Mouse (Mus musculus): ENCODE measurements at regions not wholly inside any gene's neighbourhood (a gene's known extent, or its start where the extent isn't known, plus 50 kb on each side); places are given as distances from the start of the nearest gene placed in this dataset.

- DNase-seq (ENCODE audit: low spot score) = no peak
These were observed 86.5 kb upstream of the Shh start for GRCm38 (mm10) chr5:28553543-28553942.

GRCm38 (mm10) chr5:28530202-28530855 is 63.3 kb upstream of the Shh start:
- DNase-seq (ENCODE audit: low spot score) = no peak

DNA sequence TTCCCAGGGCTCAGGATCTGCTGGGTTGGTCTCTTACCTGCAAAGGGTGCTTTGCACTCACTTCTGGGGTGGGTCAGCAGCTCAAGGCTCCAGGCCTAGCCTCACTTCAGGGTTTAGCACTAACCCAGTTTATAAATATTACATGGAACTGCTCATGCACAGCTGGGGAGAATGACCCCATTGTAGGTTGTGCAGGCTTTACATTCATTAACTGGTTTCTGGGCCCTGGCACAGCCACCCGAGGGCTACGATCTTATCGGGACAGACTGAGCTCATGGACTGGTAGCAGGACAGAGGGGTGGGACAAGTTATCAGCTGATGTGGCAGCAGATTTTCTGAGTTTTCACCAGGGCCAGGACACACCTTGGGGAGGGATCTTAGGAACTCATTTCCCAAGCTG is 59.4 kb upstream of the Shh start:
- DNase-seq (ENCODE audit: low spot score) = no peak

- DNase-seq (ENCODE audit: low spot score) = no peak
These were observed 54.0 kb upstream of the Shh start for GRCm38 (mm10) chr5:28520800-28521707.

DNA sequence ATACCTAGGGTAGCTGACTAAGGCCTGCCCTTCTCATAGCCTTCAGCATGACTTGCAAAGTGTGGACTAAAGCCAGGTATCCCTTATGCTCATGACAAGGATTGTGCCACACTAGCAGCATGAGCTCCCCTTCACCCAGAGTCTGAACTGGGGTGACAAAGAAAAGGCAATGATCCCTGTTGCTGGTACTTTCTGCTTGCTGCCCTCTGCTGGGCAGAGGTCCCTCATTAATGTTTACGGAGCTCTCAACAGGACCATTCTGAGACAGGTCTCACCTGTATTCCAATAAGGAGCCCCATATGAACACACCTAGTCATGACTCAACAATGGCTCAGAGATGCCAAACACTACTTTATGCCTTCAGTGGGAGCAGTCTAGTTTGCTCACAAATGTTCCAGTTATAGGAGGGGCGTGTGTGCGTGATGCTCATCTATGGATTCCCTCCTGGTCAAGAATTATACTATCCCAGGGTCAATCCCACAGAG is 52.0 kb upstream of the Shh start:
- no peak for DNase-seq (ENCODE audit: low spot score)
